Mouse (Mus musculus): Measurements from ENCODE around the gene Gm6460. TPM values are rescaled to one million over a fixed set of nuclear protein-coding genes. Genes with fewer than 3 reads are reported as not detected.

Gm6460 gene
- polyA plus RNA-seq (2012; rRNA removed), result not detected in 2 replicates

GRCm38 (mm10) chr5:11594613-11595012 lies at the start of gene Gm6460:
Gene Gm6460 (plus strand): TSS chr5:11594913.

Other genes starting within 250 kb of the Gm6460 start
- gene Gm8897, start 178.5 kb upstream of the Gm6460 start, polyA plus RNA-seq (2012; rRNA removed), result not detected in 2 replicates
- not detected in 2 replicates for gene Gm8906, start 92.2 kb upstream of the Gm6460 start, polyA plus RNA-seq (2012; rRNA removed)
- not detected in 2 replicates for gene Gm8922, start 87.0 kb downstream of the Gm6460 start, polyA plus RNA-seq (2012; rRNA removed)
- gene Gm8926, start 175.6 kb downstream of the Gm6460 start, polyA plus RNA-seq (2012; rRNA removed), result not detected in 2 replicates

Data from ovary, adult 2 months (tissue).